Mouse (Mus musculus): Measurements from ENCODE around the gene Ndufc2. TPM values are rescaled to one million over a fixed set of nuclear protein-coding genes. Genes with fewer than 3 reads are reported as not detected.

The Ndufc2 gene
- total and polyA plus RNA-seq, 3 experiments, result 346 to 533 (median 483) TPM

- Histone ChIP-seq H3K79me2 (replicated peaks; ENCODE audit: control insufficient read depth, insufficient read depth, low read length) (peaks cover 2% of the 10 kb centered on the region; the same call in 1 of the 2 replicates), H3K27ac (no peak overlapping the region), H3K4me3 (no peak overlapping the region), H3K36me3 (ENCODE audit: control insufficient read depth, insufficient read depth, low read length) (peaks cover 6% of the 10 kb centered on the region), H3K9ac (ENCODE audit: low read depth, low read length) (no peak overlapping the region), H3K27me3 (ENCODE audit: control insufficient read depth, insufficient read depth, low read length) (no peaks in the 10 kb centered on the region), H3K4me1 (ENCODE audit: control insufficient read depth, insufficient read depth, low read length) (peaks cover 7% of the 10 kb centered on the region)
- TF ChIP-seq POLR2A (IDR thresholded peaks at IDR 0.05; ENCODE audit: insufficient read depth, low read depth, low read length) (no peak), CTCF (IDR thresholded peaks at IDR 0.05) (no peak), EP300 (IDR thresholded peaks at IDR 0.05; ENCODE audit: insufficient read depth, low read depth, low read length) (no peak)
- no peak for DNase-seq
- WGBS, result 94% methylated on average over 2 of the region's 2 CpGs
- intact Hi-C loops (cut with DNase I), result no loop called here
Measured at GRCm38 (mm10) chr7:97411106-97411505, 11.3 kb downstream of the Ndufc2 start.

DNA sequence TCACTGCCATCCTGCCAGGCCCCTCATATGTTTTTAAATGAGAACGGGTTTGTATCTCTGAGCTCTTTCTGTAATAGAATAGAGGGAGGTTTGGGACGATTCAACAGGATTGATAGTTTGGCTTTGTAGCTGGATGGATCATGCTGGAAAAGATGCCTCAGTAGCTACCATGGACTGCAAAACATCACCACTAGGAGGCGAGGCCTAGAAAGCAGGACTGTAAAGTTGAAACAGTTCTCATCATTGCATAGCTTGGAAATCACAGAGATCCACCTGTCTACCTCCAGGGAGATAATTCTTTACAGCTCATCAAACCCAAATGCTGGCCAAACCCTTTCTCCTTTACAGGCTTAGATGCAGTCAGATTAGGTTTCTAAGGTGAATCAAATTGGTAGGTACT, 11.8 kb downstream of the Ndufc2 start:
- H3K79me2 ChIP-seq (replicated peaks; ENCODE audit: control insufficient read depth, insufficient read depth, low read length), result peaks cover 2% of the 10 kb centered on the region; the same call in 1 of the 2 replicates
- H3K27ac ChIP-seq, result no peak overlapping the region
- TF ChIP-seq CTCF (IDR thresholded peaks at IDR 0.05) (peak; percentile 36), EP300 (IDR thresholded peaks at IDR 0.05; ENCODE audit: insufficient read depth, low read depth, low read length) (no peak), POLR2A (IDR thresholded peaks at IDR 0.05; ENCODE audit: insufficient read depth, low read depth, low read length) (no peak)
- no peak overlapping the region for H3K9ac ChIP-seq (ENCODE audit: low read depth, low read length)
- no peak for DNase-seq
- peaks cover 6% of the 10 kb centered on the region for H3K36me3 ChIP-seq (ENCODE audit: control insufficient read depth, insufficient read depth, low read length)
- H3K27me3 ChIP-seq (ENCODE audit: control insufficient read depth, insufficient read depth, low read length), result no peaks in the 10 kb centered on the region
- H3K4me1 ChIP-seq (ENCODE audit: control insufficient read depth, insufficient read depth, low read length), result peaks cover 7% of the 10 kb centered on the region
- 80% methylated on average over 3 of the region's 3 CpGs for WGBS
- intact Hi-C loops (cut with DNase I), result no loop called here
- H3K4me3 ChIP-seq, result no peak overlapping the region

DNA sequence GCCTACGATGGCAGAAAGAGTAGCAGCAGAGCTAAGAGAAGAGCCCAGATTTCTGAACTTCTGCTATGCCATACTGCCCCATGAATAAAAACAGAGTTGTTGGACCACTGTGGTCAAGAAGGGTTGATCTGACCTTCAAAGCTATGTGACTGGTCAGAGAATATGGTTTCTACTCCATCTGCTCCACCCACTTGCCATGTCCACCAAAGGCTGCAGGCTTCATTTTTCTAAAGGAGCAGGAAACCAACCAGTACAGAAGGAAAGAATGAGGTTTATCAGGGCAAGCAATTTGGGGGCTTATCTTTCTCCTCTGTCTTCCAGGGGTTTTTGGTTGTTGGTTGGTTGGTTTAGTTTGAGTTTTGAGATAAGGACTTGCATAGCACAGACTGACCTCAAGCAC, 14.2 kb downstream of the Ndufc2 start:
- H3K4me1 ChIP-seq (ENCODE audit: control insufficient read depth, insufficient read depth, low read length), result peaks cover 17% of the 10 kb centered on the region

GRCm38 (mm10) chr7:97414426-97414825, 14.6 kb downstream of the Ndufc2 start:
- intact Hi-C loops (cut with DNase I), result loop anchor here (2.0 kb wide), 2 partner anchors 14 to 22 kb away; partner anchors contain the start of gene Ndufc2
- peaks cover 6% of the 10 kb centered on the region for H3K36me3 ChIP-seq (ENCODE audit: control insufficient read depth, insufficient read depth, low read length)
- peak overlapping the region; percentile 82 for H3K27ac ChIP-seq
- H3K4me3 ChIP-seq, result no peak overlapping the region; the same call in 1 of the 2 replicates
- peaks cover 19% of the 10 kb centered on the region for H3K4me1 ChIP-seq (ENCODE audit: control insufficient read depth, insufficient read depth, low read length)
- peak in 1 of 2 experiments; percentile 55 for DNase-seq
- H3K9ac ChIP-seq (ENCODE audit: low read depth, low read length), result peak overlapping the region; percentile 20
- 9% methylated on average over 1 of the region's 1 CpGs for WGBS
- TF ChIP-seq POLR2A (IDR thresholded peaks at IDR 0.05; ENCODE audit: insufficient read depth, low read depth, low read length) (no peak), EP300 (IDR thresholded peaks at IDR 0.05; ENCODE audit: insufficient read depth, low read depth, low read length) (peak; percentile 58; the same call in 1 of the 2 replicates), CTCF (IDR thresholded peaks at IDR 0.05) (no peak)
- peaks cover 2% of the 10 kb centered on the region; the same call in 1 of the 2 replicates for H3K79me2 ChIP-seq (replicated peaks; ENCODE audit: control insufficient read depth, insufficient read depth, low read length)
- H3K27me3 ChIP-seq (ENCODE audit: control insufficient read depth, insufficient read depth, low read length), result no peaks in the 10 kb centered on the region

More for the DNA sequence above, 14.2 kb downstream of the Ndufc2 start:
- intact Hi-C loops (cut with DNase I), result loop anchor here (2.0 kb wide), 2 partner anchors 13 to 21 kb away; partner anchors contain the start of gene Ndufc2
- H3K9ac ChIP-seq (ENCODE audit: low read depth, low read length), result no peak overlapping the region
- H3K79me2 ChIP-seq (replicated peaks; ENCODE audit: control insufficient read depth, insufficient read depth, low read length), result peaks cover 2% of the 10 kb centered on the region; the same call in 1 of the 2 replicates
- peak overlapping the region; percentile 70 for H3K27ac ChIP-seq
- no peak for TF ChIP-seq POLR2A (IDR thresholded peaks at IDR 0.05; ENCODE audit: insufficient read depth, low read depth, low read length)
- no peak for TF ChIP-seq EP300 (IDR thresholded peaks at IDR 0.05; ENCODE audit: insufficient read depth, low read depth, low read length)
- TF ChIP-seq CTCF (IDR thresholded peaks at IDR 0.05), result no peak
- no peaks in the 10 kb centered on the region for H3K27me3 ChIP-seq (ENCODE audit: control insufficient read depth, insufficient read depth, low read length)
- H3K4me3 ChIP-seq, result no peak overlapping the region
- peaks cover 6% of the 10 kb centered on the region for H3K36me3 ChIP-seq (ENCODE audit: control insufficient read depth, insufficient read depth, low read length)
- WGBS, result 69% methylated on average over 1 of the region's 1 CpGs
- DNase-seq, result no peak

GRCm38 (mm10) chr7:97414915-97415687, 15.3 kb downstream of the Ndufc2 start:
- WGBS, result 44% methylated on average over 9 of the region's 9 CpGs
- intact Hi-C loops (cut with DNase I), result loop anchor here (2.0 to 5.0 kb wide), 3 partner anchors 14 to 338 kb away; partner anchors contain the start of gene Ndufc2
- peaks cover 6% of the 10 kb centered on the region for H3K36me3 ChIP-seq (ENCODE audit: control insufficient read depth, insufficient read depth, low read length)
- no peaks in the 10 kb centered on the region for H3K27me3 ChIP-seq (ENCODE audit: control insufficient read depth, insufficient read depth, low read length)
- H3K4me3 ChIP-seq, result peak overlapping the region; percentile 26
- TF ChIP-seq CTCF (IDR thresholded peaks at IDR 0.05), result no peak
- no peak for TF ChIP-seq POLR2A (IDR thresholded peaks at IDR 0.05; ENCODE audit: insufficient read depth, low read depth, low read length)
- TF ChIP-seq EP300 (IDR thresholded peaks at IDR 0.05; ENCODE audit: insufficient read depth, low read depth, low read length), result no peak
- H3K79me2 ChIP-seq (replicated peaks; ENCODE audit: control insufficient read depth, insufficient read depth, low read length), result peaks cover 2% of the 10 kb centered on the region; the same call in 1 of the 2 replicates
- no peak for DNase-seq
- H3K4me1 ChIP-seq (ENCODE audit: control insufficient read depth, insufficient read depth, low read length), result peaks cover 19% of the 10 kb centered on the region
- peak overlapping the region; percentile 82 for H3K27ac ChIP-seq
- peak overlapping the region; percentile 55 for H3K9ac ChIP-seq (ENCODE audit: low read depth, low read length)

All from heart, adult 2 months (tissue).